Mouse (Mus musculus) erythroid progenitor cell, adult 5-6 weeks (primary cell): ENCODE measurements around the gene Anks1b. TPM values are rescaled to one million over a fixed set of nuclear protein-coding genes. Genes with fewer than 3 reads are reported as not detected.

Experiments
- ATAC-seq: replicated peaks from 2 replicates; pipeline ENCODE4 v1.8.0; 2016; ENCODE audit warnings: moderate number of reproducible peaks, mild to moderate bottlenecking, moderate TSS enrichment, inconsistent platforms; ENCODE audit not compliant: poor library complexity, low FRiP score, severe bottlenecking
- total RNA-seq, 2 experiments: library from RNA; stranded (forward) in 1 of 2; stranded (reverse) in 1 of 2; fragments of 150-400 nt in 1 of 2; fragments of 186-747, 209-891 nt in 1 of 2; gene quantifications; 2 replicates each; pipeline versions ENCODE4 v1.2.3 to v1.2.4; 2015 to 2017; ENCODE audit warnings: low replicate concordance in 2 of 2

Anks1b gene
- total RNA-seq, 2 experiments from 2014 or later: not detected

DNA sequence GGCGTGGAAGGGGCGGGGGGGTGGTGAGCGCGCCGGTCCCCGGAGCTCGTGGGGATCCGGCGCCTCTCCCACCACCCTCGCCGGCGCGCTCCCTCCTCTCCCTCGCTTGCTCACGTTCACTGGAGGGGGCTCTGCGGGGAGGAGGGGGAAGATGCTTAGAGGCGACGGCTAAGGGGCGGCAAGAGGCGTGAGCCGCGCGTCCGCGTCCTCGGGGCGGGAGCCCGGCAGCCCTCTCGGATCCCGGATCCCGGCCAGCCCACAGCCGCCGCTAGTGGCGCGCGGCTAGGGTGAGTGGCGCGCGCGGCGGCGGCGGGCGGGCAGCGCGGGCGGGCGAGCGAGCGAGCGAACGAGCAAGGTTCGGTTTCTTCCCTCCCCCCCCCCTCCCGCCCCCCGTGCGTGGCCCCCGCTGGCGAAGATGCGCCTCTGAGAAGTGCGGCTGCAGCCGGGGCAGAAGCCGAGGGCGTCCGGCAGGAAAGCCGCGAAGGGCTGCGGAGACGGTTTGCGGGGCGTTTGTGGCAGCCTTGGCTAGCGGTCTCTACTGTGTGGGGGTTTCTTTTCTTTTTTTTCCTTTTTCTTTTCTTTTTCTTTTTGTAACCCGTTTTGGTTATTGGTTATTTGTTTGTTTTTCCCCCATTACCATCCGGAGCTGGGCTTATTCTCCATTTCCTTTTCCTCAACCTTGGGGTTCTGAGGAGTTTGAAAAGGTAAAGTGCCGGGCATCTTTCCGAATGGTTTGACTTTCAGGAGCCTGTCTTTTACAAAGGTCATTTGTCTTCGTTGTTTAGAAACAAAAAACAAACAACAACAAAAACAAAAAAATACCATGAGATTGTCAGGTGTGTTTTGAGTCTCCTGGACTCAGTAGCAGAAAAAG lies 956.3 kb downstream of the Anks1b start:
- no peak for ATAC-seq

DNA sequence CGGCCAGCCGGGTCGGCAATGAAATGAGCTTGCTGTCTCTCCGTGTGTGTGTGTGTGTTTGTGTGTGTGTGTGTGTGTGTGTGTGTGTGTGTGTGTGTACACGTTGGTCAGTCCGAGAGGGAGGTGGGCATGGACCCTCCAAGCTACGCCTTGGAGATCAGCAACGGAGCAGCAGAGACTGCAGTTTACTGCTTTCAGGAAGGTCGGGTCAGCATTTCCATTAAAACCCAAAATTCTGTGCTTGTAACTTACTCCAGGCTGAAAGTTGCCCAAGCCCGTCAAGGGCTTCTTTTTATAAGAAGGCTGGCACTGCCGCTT lies 956.9 kb downstream of the Anks1b start:
- ATAC-seq: no peak

DNA sequence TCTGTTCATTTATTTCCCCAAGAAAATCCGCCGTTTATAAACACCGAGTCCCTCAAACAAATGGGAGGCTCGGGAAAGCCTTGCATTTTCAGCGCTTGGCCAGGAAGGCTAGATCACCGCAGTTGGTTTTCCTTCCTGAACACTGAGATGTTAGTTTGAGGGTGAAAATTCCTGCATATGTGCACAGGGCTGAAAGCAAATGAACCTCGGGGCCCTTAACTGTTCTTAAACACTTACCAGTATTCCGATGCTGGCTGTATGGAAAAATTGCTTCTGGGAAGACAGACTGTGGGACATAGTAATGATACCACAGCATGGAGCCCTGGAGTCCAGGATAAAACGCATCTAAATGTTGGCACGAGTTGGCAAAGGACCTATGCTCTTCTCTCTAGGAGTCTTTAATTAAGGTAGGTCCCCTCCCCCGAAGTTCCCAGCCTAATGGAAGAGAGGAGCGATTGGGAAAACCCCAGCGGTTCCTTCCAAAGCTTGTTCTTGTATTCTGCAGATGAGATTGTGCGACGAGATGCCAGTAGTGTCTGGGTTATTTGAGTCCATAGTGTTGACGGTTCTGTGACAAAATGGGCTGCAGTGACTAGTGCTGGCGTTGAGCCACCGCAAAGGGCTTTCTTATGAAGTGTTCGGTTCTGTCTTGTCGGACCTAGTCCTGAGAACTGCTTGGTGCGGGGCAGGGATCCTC lies 957.4 kb downstream of the Anks1b start:
- no peak for ATAC-seq

DNA sequence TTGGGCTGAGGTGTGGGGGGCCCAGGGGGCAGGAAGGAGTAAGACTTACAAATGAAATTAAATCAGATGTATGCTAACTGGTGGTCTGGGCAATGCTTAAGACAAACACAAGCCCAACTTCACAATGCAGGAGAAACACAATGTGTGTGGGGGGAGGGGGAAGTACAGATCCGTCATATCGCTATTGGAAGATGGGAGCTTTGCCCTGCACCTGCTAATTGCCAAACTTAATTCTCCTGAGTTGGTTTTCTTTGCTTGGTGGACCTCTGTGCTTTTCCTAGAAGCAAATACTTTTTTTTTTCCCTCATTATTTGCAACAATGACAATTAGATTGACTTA lies 957.9 kb downstream of the Anks1b start:
- ATAC-seq: no peak

DNA sequence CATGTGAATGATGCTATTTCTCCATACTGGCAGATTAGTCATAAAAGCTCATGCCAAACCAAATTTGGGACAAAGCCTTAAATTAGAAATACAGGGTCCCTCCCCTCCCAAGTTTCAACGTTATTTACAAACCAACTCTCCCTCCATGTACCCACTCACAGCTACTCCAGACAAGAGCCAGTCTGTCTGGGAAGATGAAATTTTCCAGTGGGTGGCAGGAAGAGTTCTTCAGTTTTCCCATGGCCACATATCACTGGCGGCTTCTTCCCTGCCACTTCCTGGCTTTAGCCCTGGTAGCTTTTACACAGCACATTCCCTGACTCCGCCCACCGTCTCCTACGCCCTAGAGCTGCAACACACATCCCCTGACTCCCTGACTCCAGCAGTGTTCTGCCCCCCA lies 961.0 kb downstream of the Anks1b start:
- no peak for ATAC-seq

DNA sequence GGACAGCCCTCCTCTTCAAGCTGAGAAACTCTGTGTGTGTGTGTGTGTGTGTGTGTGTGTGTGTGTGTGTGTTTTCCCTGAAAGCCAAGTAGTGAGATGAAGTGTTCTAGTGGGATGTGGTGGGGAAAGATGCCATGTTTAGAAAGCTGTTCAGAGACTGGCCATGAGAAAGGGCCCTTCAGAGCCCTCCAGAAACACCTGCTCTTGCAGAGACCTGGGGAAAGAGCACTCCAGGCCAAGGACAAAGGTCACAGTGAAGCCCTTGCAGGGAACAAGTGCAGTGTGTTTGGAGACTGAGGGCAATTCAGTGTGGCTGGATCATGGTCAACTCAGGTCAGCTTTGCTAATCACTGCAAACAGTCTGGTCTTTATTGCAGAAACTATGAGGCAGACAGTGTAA lies 961.9 kb downstream of the Anks1b start:
- no peak for ATAC-seq

DNA sequence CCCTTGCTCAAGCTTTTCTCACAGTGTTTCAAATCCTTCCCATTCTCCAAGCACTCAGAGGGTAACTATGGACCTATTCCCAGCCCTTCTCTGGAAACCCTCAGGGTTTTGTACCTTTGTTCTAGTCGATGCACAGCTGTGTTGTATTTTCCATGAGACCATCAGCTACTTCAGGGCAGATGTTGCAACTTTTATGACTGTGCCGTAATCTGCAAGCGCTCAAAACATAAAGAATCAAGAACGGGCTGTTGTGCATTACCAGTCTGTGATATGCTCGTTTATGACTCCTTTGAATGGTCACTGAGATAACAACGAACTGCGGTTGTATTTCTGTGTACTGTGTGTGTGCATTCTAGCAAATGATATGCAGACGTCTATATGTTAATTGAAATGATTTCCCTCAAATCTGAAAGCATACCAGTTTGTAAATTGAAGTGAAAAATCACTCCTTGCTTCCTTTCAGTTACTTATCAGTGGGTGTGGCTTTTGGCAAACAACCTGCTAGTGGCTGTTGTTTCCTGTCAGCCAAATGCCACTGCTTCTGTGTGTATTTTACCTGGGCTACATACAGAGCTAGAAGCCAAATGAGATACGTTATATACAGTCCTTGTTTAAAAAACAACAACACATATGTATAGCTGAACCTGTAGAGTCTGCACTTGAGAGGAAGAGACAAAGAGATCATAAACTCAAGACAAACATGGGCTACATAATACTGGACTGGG lies 966.5 kb downstream of the Anks1b start:
- no peak for ATAC-seq

DNA sequence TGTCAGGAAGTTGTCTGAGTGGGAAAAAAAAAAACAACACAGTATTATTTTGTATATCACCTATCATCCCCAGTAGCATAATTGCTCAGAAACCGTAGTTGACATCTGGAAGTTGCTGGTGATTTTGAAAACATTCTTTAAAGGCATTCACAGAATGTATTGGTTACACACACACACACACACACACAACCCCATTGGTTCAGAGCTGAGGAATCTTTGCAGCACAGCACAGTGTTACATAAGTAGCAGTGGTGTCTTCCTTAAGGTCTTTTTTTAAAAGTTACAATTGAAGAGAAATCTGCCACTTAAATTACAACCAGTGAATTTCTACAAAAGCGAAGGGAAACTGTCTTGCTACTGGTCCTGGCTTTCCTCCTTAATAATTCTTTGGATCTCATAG lies 969.1 kb downstream of the Anks1b start:
- ATAC-seq: no peak

DNA sequence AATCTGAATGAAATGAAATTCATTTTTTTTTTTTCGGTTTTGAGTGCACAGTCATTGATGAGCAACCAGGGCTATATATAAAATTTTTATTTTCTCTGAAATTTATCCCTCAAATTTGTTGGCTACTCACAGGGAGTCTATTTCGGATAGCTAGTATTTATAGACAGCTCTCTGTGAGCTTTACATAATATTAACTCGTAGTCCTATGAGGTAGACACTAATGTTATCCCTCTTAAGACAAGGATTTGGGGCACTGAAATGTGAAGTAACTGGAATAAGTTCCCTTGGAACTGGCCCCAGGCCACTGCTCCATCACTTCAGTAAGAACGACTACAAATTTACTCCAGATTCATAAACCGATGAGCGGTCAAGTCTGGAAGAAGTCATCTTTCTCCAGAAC lies 977.8 kb downstream of the Anks1b start:
- ATAC-seq: no peak

DNA sequence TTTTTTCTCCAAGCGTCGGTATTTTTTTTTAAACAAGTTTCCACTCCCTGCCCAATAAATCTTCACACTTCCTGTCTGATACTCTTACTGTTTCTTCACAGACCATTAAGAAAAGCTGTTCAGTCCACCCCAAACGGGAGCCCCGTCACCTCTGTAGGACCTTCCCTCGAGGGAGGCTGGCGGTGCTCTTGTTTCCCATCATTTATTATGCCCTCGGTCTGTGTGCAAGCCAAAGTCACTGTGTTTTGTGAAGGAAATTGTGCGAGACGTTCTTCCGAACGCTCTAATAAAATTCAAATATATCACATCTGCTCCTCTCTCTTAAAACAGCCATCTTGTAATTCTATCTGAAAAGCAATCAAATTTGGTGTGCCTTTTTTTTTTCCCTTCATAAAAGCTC lies 978.7 kb downstream of the Anks1b start:
- no peak for ATAC-seq

DNA sequence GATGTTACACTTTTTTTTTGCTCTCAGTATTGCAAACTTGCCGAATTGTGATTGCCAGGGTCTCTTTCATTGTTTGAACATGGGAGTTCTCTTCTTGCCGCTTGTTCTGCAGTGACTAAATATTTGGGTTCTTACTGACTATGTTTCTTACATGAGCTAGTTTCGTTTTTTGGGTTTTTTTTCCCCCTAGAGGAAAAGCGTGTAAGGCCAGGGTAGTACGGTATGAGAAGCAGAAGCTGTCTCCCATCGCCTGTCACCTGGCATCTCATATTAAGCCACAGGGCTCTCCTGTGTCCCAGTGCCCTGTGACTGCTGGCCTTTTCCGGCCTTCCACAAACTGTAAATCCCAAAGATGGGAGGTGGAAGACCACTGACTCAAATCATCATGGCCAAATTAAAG lies 979.1 kb downstream of the Anks1b start:
- ATAC-seq: no peak

DNA sequence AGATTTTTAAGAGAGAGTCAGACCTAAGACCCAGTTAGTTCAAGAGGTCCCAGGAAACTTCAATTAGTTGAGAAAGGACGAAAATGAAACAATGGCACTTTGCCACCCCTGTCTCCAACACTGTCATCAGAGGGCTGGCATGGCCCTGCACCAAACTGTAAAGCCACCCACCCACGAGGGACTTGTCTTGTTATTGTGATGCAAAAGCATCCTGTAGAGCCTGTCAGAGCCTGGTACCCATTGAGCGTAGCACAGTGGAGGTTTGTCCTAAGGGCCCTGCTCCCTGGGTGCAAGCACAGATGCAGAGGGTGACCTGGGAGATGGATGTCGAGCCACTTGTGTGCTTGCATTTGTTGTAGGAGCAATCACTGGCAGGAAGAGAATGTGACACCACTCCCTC lies 983.4 kb downstream of the Anks1b start:
- ATAC-seq: no peak

DNA sequence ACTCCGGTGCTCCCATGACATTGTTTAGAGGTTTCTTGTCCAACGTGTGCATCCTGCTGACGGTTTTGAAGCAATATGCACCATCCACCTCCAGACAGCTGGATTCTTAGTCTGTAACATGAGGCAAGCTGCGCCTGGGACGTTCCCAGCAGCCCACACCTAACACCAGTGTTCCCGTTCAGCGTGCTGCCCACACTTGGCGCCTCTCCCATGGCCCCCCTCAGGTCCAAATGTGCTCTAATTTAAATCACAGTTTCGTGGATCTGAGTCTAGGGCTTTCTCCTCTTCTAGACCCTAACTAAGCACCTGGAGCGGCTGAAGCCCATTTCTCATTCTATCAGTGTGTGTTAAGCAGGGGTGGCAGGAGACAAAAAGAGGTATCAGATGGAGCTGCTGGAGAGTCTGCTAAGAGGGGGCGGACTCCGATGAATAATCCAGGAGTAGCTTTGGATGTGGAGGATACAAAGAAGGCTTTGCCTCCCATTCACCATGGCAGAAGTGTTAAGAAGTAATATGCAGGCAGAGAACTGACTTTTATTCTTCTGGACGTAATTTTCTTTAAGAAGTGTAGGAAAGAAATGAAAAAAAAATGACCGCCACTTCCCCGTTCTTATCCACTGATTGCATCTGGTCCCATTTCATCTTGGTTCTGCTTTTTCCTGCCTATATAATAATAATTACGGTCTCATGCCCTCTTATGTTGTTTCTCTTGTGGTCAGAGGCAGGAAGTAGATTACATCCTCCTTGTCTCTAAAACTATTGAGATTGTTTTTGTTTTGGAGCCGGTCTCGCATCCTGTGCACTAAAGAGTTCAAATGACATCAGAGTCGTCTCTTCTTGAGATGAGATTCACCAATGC lies 986.6 kb downstream of the Anks1b start:
- no peak for ATAC-seq

DNA sequence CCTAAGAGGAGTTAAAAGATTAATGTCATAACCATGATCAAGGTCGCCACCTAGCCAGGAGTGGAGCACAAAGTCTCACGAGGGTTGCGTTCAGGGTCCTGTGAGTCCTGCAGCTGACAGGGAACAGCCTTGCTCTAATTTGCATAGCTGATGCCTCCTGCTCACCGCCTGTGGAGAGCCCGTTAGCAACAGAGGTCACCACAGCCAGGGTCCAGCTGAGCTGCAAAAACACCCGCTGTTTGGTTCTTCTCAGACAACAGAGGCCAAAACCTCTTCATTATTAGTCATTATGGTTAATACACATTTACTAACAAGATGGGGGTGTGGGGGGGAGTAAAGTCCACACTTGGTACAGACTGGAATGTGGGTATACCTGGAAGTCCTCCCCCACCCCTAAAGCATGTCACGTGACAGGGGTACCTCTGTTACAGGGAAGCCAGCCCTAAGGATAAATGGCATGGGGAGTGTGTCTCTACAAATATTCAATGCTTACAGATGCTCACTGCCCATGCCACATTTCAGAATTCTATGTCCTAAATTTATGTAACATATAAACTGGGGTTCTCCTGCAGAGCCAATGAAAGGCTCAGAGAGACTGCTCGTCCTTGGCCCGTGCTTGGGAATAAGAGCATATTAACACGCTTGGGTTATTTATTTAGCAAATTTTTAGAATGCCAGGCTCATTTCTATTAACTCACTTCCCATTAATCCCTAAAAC lies 990.7 kb downstream of the Anks1b start:
- no peak for ATAC-seq

DNA sequence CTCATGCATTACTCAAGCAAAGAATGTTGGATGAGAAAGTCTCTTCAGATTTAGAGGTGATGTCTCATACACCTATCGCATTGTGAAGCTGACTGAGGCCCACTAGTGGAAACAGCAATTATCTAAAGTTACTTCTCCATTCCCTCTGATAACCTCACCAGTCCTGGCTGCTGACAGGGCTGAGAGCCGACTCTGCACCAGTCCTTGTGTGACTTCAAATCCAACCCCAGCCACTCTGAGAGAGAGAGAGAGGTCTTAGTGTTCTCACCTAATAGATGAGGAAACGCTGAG lies 991.2 kb downstream of the Anks1b start:
- ATAC-seq: no peak

DNA sequence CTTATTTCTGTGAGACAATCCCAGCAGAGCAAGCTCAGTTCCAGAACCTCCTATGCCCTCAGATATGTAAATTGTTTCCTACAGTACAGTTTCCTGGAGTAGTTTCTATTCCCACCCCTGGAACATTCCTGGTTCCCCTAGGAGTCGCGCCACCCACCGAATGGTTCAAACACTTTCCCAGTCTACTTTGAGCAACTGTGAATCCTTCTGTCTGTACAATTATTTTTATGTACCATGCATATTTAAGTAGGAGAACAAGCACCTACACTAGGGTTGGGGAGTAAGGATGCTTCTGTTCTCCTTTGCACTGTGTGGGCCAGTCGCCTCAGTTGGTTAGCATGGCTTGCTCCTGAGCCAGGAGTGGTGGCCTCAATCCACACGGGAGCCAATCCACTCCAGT lies 999.9 kb downstream of the Anks1b start:
- no peak for ATAC-seq

DNA sequence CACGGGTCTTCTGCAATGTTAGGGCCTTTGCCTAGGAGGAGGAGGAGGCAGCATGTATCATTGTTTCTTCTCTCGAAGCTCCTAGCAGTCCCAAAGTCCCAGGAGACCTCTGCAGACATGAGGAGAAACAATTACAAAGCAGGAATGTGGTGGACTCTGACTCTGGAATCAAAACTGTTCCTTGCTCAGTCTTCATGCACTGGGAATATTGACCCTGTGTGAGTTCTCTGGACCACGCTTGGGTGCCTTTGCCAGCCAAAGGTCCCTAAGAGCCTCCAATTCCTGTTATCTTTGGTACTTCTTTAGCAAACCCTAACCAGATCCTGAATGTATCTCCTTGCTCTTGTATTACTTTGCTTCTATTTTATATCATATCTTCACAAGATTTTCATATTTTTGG lies 1000.9 kb downstream of the Anks1b start:
- ATAC-seq: no peak

DNA sequence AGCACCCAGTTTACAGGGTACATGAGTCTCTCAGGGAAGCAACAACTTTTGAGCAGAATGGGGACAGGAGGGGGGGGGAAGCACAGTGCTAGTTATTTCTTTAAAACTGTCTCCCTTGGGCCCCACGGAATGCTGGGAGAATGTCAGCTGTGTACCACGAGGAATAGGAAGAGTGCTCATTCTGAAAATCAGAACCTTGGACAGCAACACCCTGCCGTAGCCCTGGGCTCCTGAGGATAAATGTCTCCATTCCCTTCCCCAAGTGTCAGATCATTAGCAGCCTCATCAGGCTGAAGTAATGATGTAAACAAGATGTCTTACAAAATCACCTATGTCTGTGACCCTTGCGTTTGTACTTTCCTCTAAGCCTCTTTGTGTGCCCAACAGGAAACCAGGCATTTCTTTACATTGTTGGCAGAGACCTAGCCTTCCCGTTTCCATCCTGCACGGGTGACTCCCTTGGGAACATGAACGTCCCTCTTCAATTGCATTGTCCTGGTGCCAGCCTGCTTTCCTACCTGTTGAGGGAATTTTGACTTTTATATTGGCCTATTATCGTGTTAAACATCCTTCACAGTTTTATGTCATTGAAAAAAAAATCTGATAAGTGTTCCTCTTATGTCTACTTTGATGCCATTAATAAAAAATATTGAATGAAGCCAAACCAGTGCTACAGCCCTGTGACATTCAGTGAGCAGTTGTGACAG lies 1007.7 kb downstream of the Anks1b start:
- no peak for ATAC-seq

DNA sequence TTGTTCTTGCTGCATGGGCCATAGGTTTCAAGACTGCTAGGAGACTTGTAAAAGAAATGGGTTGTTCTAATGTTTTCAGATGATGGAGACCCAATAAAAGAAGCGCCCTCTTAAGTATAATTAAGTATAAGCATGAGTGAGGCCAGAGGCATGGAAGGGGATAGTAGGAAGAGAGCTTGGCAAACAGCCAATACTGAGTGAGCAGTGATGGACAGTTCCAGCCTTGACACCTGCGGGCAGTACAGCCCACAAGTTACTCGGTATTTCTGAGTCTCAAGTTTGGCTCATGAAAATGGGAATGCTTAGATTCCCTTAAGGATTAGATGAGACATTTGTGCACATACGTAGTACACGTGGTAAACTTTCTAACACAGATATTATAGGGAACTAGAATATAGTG lies 1016.3 kb downstream of the Anks1b start:
- no peak for ATAC-seq
